9 mouse cellular contexts compared by ENCODE assay signal in the genomic region with DNA sequence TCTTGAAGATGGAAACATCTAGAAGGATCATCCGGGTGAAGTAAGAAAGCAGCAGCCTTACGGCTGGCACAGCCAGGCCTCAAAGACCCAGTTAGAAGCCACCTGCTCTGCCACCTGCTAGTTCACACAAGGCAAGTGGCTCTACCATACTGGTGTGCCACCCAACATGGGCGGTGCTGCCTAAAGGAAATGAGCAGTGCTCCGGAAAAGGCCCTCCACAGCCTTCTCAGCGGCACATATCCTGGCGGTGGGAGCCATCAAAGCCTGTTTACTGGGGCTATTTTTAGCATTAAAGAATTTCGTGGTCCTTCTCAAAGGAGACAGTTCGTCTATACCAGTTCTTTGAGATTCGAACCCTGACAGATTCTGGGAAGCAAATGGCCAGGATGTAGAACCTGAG. TPM values are rescaled to one million over a fixed set of nuclear protein-coding genes. Genes with fewer than 3 reads are reported as not detected.
A peak's percentile ranks its signal among the peaks of the same experiment; 100 is the strongest.
DNase-seq lines count a peak whose midpoint lies in the region; ATAC-seq and TF ChIP-seq lines count a peak whose summit lies in the region.
"Had no signal": no experiment of that assay in that cellular context is flagged by ENCODE, and none has a peak within 500 bp of the region (broad histone marks: within the 10 kb centered on the region; RNA-seq: fewer than 3 reads in every experiment).

No protein-coding gene starts in this region.

- no peaks in the 10 kb centered on the region for H3K27me3 ChIP-seq in forebrain, postnatal 0 days (ENCODE audit: insufficient read depth, low read length)
- no peaks in the 10 kb centered on the region for H3K27me3 ChIP-seq in kidney, adult 2 months (replicated peaks; ENCODE audit: control insufficient read depth, insufficient read depth, low read length)
- H3K27me3 ChIP-seq in midbrain, embryonic 16.5 days (ENCODE audit: control insufficient read depth, insufficient read depth, low read depth, low read length): no peaks in the 10 kb centered on the region

- H3K36me3 ChIP-seq in forebrain, postnatal 0 days (ENCODE audit: insufficient read depth): no peaks in the 10 kb centered on the region
- H3K36me3 ChIP-seq in kidney, adult 2 months (ENCODE audit: control insufficient read depth, insufficient read depth, low read length): no peaks in the 10 kb centered on the region
- H3K36me3 ChIP-seq in midbrain, embryonic 16.5 days (ENCODE audit: control insufficient read depth, insufficient read depth, low read length): no peaks in the 10 kb centered on the region
- H3K36me3 ChIP-seq: limb, embryonic 12.5 days had no signal

- no peak overlapping the region for H3K9ac ChIP-seq in forebrain, postnatal 0 days
- no peak overlapping the region for H3K9ac ChIP-seq in midbrain, embryonic 16.5 days (ENCODE audit: low read depth, low read length)
- H3K9ac ChIP-seq: limb, embryonic 12.5 days had no signal

- no peak overlapping the region for H3K4me3 ChIP-seq in forebrain, postnatal 0 days (ENCODE audit: low read depth, low read length)
- H3K4me3 ChIP-seq in kidney, adult 2 months (ENCODE audit: insufficient read depth, low read depth, low read length): no peak overlapping the region
- no peak overlapping the region for H3K4me3 ChIP-seq in midbrain, embryonic 16.5 days (ENCODE audit: low read depth, low read length)
- H3K4me3 ChIP-seq: limb, embryonic 12.5 days had no signal

- peak; percentile 58 for ATAC-seq in forebrain, postnatal 0 days
- ATAC-seq in midbrain, embryonic 16.5 days: no peak
- ATAC-seq in megakaryocyte, adult 5-6 weeks (ENCODE audit: poor library complexity, severe bottlenecking): no peak

- peak overlapping the region; percentile 54; the same call in 1 of the 2 replicates for H3K27ac ChIP-seq in forebrain, postnatal 0 days (ENCODE audit: low read depth, low read length)
- H3K27ac ChIP-seq in kidney, adult 2 months (ENCODE audit: insufficient read depth, low read depth, low read length): peak overlapping the region; percentile 77
- peak overlapping the region; percentile 67 for H3K27ac ChIP-seq in midbrain, embryonic 16.5 days (ENCODE audit: low read length)

- 52% methylated on average over 9 of the region's 9 CpGs for WGBS in forebrain, postnatal 0 days
- WGBS in kidney, adult 2 months: 65% methylated on average over 9 of the region's 9 CpGs
- WGBS in midbrain, embryonic 16.5 days: 61% methylated on average over 9 of the region's 9 CpGs

- no peaks in the 10 kb centered on the region for H3K9me3 ChIP-seq in forebrain, postnatal 0 days (ENCODE audit: low read length)
- H3K9me3 ChIP-seq in midbrain, embryonic 16.5 days (replicated peaks; ENCODE audit: control insufficient read depth, low read length, poor library complexity, severe bottlenecking): no peaks in the 10 kb centered on the region
- H3K9me3 ChIP-seq: limb, embryonic 12.5 days had no signal

- peaks cover 12% of the 10 kb centered on the region; the same call in 1 of the 2 replicates for H3K4me1 ChIP-seq in forebrain, postnatal 0 days (ENCODE audit: insufficient read depth)
- H3K4me1 ChIP-seq in kidney, adult 2 months (ENCODE audit: control insufficient read depth, insufficient read depth, low read length): peaks cover 7% of the 10 kb centered on the region
- peaks cover 12% of the 10 kb centered on the region for H3K4me1 ChIP-seq in midbrain, embryonic 16.5 days (ENCODE audit: control insufficient read depth, insufficient read depth, low read length)

- peak; percentile 19 for DNase-seq in left cerebral cortex, postnatal 4 days
- DNase-seq in left cerebral cortex, postnatal 25 days (ENCODE audit: low spot score in 2 of 2): no peak
- no peak for DNase-seq in forebrain, postnatal 0 days
- peak; percentile 74 for DNase-seq in kidney, adult 2 months
- no peak for DNase-seq in cerebellum, adult 11-12 months
- DNase-seq in left cerebral cortex, adult 18-20 months (ENCODE audit: low spot score in 2 of 2): no peak

- intact Hi-C loops in left cerebral cortex, postnatal 4 days (cut with DNase I): no loop called here
- intact Hi-C loops in left cerebral cortex, postnatal 25 days (cut with DNase I): no loop called here

- TF ChIP-seq POLR2A in kidney, adult 2 months (IDR thresholded peaks at IDR 0.05; ENCODE audit: low read depth, low read length): no peak

- TF ChIP-seq CTCF in forebrain, postnatal 0 days (IDR thresholded peaks at IDR 0.05; ENCODE audit: low read depth): no peak
- no peak for TF ChIP-seq CTCF in kidney, adult 2 months (conservative IDR thresholded peaks at IDR 0.05; ENCODE audit: insufficient read depth, insufficient read length, low read depth, low read length)

- H3K4me2 ChIP-seq in forebrain, postnatal 0 days (ENCODE audit: low read depth): no peak overlapping the region
- H3K4me2 ChIP-seq in midbrain, embryonic 16.5 days (ENCODE audit: low read length): no peak overlapping the region
- H3K4me2 ChIP-seq: limb, embryonic 12.5 days had no signal

RNA-seq across cellular contexts. Expression of gene Epas1, which starts 48.4 kb away (rescaled TPM):
- 10 to 100 TPM; 44.1 to 45.6 TPM for total RNA-seq in left cerebral cortex, postnatal 4 days (2021)
- 10 to 100 TPM; 82.1 to 90.7 TPM for total RNA-seq in left cerebral cortex, postnatal 25 days (2021)
- 8.7 and 14.3 TPM in 2 replicates for total RNA-seq in forebrain, postnatal 0 days (2014; rRNA removed)
- 4.7 and 6.3 TPM in 2 replicates for polyA plus RNA-seq in forebrain, postnatal 0 days (2015; fragmentation: Nextera tagmentation; extraction: Ambion mirVana)
- 75.9 and 108 TPM in 2 replicates for polyA plus RNA-seq in kidney, adult 2 months (2012; rRNA removed)
- 4.8 and 5.4 TPM in 2 replicates for polyA plus RNA-seq in midbrain, embryonic 16.5 days (2015; fragmentation: Nextera tagmentation; extraction: Ambion mirVana)
- 0.91 and 1.3 TPM in 2 replicates for total RNA-seq in megakaryocyte, adult 5-6 weeks (2015)
- total RNA-seq in megakaryocyte, adult 5-6 weeks (2017): 0.07 and 0.33 TPM in 2 replicates
- total RNA-seq in left cerebral cortex, adult 18-20 months (2021): 10 to 100 TPM; 80.4 to 85.4 TPM

Comparison
In these comparisons a context has a peak if more than half of its experiments do, and no peak if none do; other contexts are left out.
1. DNase-seq: peak in left cerebral cortex, postnatal 4 days (single experiment) and kidney, adult 2 months (single experiment); none in left cerebral cortex, postnatal 25 days (0 of 2), forebrain, postnatal 0 days (single experiment), cerebellum, adult 11-12 months (single experiment) and left cerebral cortex, adult 18-20 months (0 of 2).
2. Peak in every context shown above with its lines, with median percentiles within 50 percentile points of each other: H3K27ac ChIP-seq.